Mouse (Mus musculus) ovary, adult 18-20 months (tissue): Measurements from ENCODE around the gene Tns3.

ENCODE experiments used
- DNase-seq: peaks from one replicate; pipeline ENCODE4 v3.0.0; 2022; ENCODE audit warnings: low spot score, mixed read lengths

The Tns3 gene

DNA sequence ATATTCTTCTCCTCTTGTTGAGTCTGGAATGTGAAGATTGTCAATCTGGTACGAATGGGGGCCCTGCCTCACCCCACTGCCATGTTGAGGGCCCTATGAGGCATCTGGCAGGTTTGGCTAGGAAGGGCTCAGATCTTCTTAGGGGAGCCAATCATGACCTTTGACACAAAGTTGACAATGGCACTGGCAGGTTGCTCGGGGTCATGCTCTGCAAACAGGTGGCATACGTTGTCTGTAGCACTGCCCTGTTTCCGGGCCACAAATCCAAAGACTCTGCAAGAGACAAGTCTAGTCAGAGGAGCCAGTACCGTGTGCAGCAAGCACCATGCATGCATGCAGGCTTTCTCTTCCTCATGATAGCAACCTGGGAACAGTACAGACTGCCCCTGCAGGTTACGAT, 230.0 kb downstream of the Tns3 start:
- no peak for DNase-seq

DNA sequence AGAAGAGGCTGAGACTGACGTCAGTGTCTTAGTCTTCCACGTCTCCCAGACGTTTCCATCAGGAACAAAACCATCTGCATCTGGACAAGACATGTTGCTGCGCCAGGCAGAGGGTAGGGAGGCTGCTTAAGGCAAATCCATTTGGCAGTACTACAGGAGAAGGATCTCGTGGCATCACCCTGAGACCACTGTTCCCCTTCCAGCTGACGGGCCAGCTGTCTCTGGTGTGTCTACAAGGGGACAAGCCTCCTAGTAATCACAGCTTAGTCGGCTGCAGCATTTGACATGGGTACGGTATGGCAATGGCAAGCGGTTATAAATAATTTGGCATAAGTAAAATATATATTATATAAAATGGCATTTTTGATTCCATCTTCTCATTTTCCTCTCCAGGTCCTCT, 230.9 kb downstream of the Tns3 start:
- no peak for DNase-seq

DNA sequence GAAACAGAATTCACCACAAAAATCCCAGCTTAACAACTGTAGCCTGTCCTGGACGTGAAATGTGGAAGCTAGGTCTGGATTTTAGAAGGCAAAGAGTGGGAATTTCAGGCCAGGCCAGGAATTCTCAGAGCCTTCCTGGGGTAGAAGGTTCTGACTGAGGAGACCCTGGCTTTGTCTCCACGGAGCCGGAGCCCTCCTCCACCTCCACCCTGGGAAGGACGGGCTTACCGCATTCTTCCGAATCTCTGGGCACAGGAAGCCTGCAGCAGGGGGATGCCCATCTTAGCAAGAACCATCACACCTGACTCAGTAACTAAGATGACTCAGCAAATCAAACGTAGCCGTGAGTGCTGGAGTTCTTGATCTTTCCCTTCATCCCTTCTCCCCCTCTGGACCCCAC, 231.4 kb downstream of the Tns3 start:
- no peak for DNase-seq

DNA sequence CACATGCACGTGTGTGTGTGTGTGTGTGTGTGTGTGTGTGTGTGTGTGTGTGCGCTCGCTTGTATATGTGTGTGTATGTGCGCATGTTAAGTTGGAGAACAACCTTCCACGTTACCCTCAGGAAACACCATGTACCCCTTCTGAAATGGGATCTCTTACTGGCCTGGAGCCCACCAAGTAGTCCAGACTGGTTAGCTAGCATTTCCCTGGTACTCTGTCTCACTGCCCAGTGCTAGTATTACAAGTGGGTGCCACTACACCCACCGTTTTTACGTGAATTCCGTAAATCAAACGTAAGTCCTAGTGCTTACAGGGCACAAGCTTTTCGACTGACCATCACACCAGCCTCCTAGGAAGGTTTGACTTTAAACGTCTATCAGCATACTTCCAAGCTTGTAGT, 236.7 kb downstream of the Tns3 start:
- no peak for DNase-seq

DNA sequence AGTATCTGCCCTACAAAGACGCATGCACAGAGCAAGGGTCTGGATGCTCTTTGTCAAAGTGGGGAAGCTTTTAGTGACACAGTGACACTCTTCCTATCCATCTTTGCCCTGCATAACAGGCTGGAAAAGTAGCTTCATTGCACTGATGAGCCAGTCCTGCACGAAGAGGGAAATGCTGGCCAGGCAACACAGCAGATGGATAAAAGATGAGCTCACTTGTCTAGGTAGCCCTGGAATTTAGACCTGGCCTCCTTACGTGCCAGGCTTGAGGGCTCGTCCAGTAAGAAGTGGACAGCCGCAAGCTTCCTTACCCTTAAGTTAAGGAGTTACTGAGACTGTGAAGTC, 239.1 kb downstream of the Tns3 start:
- no peak for DNase-seq

DNA sequence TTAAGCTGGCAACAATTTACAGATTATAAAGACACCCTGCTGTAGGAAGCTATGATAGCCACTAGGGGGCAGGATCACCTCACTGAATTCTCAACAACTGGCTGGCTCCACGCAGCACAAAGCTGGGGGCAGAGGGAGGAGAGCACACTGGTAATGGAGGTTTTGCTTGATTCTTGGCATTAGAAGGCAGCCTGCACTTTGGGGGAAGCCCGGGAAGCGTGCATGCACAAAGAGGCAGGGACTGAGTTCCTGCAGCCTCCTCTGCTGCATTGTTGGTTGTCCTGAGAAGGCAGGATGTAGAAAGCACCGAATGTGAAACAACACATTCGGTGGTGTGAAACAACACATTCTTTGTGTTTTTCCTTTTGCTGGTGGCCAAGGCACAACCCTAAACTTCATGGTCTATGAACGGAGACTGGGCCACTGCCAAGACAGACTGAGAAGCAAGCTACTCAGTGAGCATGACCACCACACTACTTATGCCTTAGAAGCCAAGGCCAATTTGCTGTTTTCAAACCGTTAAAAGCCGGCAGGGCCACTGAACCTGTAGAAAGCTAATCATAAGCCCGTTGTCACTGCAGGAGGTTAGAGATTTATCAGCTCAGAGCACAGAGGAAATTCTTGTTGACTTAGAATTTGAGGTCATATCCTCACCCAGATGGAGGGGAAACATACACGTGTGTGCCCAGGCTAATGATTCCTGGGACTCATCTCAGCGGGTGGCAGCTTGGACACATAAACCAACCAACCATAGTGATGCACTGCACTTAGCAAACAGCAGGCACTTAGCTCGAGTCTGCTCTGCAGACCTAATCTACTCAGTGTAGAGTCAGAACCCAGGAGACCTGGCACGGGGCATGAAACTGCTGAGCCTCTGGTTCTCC, 239.8 kb downstream of the Tns3 start:
- peak; percentile 52 for DNase-seq

DNA sequence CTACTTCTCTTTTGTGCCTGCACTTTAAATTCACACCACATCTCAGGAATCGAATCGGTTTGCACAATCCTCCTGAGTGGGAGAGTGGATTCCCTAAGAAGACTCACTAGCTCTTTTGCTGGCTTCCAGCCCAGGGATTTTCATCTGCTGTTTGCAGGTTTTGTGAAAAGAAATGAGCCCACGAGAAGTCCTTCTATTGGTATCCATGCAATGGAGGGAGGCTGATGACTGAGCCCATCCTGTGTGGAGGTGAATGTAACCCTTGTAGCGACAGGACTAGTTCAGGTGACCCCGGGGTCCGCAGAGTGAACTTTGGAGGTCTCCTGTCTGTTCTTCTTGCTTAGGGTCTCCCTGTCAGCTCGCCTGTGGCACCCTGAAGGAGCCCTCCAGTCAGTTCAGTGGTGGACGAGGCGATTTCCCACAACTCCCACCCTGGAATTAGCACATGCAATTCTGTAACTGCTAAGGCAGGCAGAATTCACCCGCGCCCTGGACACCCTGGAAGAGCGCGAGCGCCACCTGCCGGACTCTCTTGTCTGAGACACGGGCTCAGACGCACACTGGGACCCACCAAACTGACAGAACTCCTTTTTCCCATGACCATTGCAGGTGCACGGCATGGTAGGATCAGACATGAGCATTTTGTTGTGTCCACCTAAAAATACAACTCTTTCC, 259.0 kb downstream of the Tns3 start:
- DNase-seq, result no peak

DNA sequence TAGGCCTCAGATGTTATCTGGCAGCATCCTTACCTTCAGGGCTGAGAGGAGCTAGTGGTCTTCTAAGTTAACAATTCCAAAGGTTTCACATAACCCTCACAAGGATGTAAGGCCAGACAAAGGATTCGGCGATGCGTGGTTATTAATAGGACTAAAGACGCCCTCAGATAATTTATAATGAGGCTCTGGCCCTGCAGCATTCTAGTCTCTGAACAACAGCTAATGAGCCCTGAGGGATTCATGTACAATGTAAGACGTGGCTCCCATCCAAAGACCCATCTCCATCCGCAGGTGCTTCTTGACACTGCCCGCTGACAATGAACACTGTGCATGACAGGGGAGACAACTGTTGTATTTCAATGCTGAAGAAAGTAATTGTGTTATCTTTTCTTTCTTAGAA, 263.0 kb downstream of the Tns3 start:
- no peak for DNase-seq

DNA sequence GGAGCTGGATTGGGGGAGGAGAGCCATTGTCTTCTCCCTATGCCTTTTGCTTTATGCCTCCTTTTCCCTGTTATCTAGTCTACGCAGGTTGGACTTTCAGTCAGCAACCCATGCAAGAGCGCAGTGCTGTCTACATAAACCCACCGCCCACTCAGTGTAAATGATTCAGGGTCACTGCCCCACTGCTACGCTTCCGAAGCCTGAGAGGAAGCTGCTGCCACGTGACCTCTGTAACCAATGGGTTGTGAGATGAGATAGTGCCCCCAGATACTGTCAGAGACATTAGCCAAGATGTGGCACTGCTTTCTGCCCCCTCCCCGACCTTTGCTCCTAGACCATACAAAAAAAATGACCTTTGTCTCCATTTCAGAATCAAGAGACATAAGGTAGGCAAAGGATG, 268.0 kb downstream of the Tns3 start:
- no peak for DNase-seq

DNA sequence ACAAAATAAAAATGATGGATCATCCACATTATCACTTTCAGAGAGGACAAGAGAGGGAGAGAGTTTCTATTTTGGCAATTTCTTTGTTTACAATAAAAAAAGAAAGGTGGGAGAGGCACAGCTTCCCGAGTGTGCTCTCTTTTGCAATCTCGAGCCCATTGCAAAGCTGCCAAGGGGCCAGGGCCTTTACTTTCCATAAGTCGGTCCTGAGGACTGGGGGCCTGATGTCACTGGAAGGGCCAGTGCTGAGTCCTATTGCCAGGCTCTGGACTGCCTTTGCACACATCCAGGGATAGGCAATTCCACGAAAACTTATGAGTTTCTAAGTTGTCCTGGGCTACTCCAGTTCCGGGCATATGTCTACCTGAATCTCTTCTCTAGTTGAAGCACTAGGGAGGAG, 272.8 kb downstream of the Tns3 start:
- no peak for DNase-seq

DNA sequence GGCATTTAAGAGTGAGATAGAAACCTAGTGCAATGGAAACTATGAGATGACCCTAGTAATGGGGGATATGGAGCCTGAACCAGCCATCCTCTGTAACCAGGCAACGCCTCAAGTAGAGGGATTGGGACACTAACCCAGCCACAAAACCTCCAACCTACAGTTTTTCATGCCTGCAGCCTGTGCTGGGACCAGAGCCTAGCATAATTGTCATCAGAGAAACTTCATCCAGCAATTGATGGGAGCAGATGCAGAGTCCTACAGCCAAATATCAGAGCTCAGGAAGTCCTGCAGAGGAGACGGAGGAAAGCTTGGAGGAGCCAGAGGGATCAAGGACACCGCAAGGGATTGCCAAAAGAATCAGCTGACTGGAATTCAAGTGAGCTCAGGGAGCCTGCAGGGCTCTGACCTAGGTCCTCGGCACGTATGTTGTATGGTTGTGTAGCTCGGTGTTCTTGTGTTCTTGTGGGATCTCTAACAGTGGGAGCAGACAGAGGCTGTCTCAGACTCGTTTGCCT, 278.4 kb downstream of the Tns3 start:
- no peak for DNase-seq
